Mouse (Mus musculus): ENCODE measurements around the gene Skap1. TPM values are rescaled to one million over a fixed set of nuclear protein-coding genes. Genes with fewer than 3 reads are reported as not detected.

Skap1 gene
- 1 to 10 TPM; 1.2 to 1.3 TPM for total RNA-seq (2021)

- no peak for DNase-seq (ENCODE audit: extremely low spot score in 1 of 2, low spot score in 1 of 2)
These were observed at the start of gene Skap1 for GRCm38 (mm10) chr11:96463986-96464715. Gene Skap1, plus strand, starts transcription at chr11:96464593.

GRCm38 (mm10) chr11:96421074-96421473, 43.3 kb upstream of the Skap1 start:
- DNase-seq (ENCODE audit: extremely low spot score in 1 of 2, low spot score in 1 of 2) = no peak

DNA sequence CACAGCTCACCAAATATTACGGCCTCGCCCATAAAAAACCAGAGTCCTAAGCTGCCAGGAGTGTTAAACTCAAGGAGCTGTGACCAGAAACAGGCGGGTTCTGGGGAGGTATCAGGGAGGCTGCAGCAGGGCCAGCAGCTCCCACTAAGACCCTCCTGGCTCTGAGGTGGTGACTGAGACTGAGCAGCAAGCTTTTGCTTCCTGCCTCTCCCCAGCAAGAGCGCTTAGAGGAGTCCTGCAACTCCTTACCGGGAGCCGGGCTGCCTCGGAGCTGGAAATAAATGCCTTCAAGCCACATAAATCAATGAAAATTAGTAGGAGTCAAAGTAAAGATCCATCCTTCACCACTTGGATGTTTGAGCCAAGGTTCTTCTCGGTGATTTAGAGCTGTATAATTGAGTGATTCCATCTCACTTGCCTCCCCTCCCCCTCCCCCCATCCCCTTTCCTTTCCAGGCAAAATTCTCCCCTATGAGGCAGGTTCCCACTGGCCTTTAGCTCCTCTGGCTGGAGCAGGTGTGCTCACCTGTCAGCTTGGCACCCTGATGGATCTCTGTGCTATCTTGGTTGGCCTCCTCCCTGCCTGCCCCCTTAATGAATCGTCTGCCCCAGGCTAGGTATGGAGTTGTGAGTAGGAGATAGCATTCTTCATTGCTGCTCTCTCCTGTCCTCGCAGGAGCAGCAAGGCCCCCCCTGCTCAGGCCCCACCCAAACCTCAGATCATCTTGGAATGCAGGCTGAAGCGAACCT, 42.7 kb upstream of the Skap1 start:
- no peak for DNase-seq (ENCODE audit: extremely low spot score in 1 of 2, low spot score in 1 of 2)

GRCm38 (mm10) chr11:96425193-96425592, 39.2 kb upstream of the Skap1 start:
- no peak for DNase-seq (ENCODE audit: extremely low spot score in 1 of 2, low spot score in 1 of 2)

DNA sequence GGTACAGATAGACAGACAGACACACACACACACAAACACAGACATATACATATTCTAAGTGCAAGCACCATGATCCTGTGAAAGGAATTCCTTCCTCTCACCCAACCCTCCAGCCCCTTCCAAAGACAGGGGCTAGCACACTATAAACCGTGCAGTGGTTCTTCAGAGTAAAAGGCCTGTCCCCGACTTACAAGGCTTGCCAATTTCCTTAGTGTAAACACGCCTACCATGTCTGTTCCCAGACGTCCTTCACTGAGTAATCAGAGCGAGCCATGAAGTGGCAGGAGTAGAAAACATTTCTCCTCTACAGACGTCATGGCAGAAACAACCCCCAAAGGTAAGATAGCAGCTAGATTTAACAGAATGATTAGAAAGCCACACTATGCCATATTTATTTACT, 38.2 kb upstream of the Skap1 start:
- DNase-seq (ENCODE audit: extremely low spot score in 1 of 2, low spot score in 1 of 2) = no peak

DNA sequence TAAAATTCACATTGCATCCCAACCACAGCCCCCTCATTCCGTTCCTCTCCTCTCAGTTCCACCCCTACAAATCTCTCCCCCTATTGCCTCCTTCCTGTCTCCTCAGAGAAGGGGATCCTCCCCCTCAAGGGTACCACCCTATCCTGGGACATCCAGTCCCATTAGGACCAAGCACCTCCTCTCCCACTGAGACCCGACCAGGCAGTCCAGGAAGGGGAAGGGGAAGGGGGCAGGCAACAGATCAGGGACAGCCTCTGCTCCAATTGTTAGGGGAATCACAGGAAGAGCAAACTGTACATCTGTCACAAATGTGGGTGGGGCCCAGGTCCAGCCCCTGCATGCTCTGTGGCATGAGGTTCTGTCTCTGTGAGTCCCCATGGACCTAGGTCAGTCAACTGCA, 37.6 kb upstream of the Skap1 start:
- no peak for DNase-seq (ENCODE audit: extremely low spot score in 1 of 2, low spot score in 1 of 2)

DNA sequence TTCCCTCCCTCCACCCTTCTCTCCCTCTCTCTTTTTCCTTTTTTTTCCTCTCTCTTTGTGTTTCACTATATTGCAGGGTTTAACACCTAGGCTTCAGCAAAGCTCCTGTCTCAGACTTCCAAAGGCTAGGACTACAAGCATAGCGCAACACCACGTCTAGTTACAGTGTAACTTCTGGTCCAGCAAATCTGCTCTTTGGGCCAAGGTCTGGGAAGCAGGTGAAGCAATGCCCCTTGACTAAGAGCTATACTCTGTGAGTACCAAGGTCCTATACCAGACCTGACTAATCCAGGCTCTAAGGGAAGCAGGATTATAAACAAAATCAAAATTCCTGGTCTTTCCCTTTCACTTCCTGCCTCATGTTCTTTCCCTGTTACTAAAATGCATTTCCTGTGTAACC, 35.3 kb upstream of the Skap1 start:
- no peak for DNase-seq (ENCODE audit: extremely low spot score in 1 of 2, low spot score in 1 of 2)

GRCm38 (mm10) chr11:96429891-96430290, 34.5 kb upstream of the Skap1 start:
- no peak for DNase-seq (ENCODE audit: extremely low spot score in 1 of 2, low spot score in 1 of 2)

- DNase-seq (ENCODE audit: extremely low spot score in 1 of 2, low spot score in 1 of 2) = no peak
These were observed 32.5 kb upstream of the Skap1 start for GRCm38 (mm10) chr11:96431871-96432270.

GRCm38 (mm10) chr11:96434888-96435287, 29.5 kb upstream of the Skap1 start:
- no peak for DNase-seq (ENCODE audit: extremely low spot score in 1 of 2, low spot score in 1 of 2)

- no peak for DNase-seq (ENCODE audit: extremely low spot score in 1 of 2, low spot score in 1 of 2)
These were observed 27.9 kb upstream of the Skap1 start for GRCm38 (mm10) chr11:96436525-96436924.

GRCm38 (mm10) chr11:96438787-96439186, 25.6 kb upstream of the Skap1 start:
- peak; percentile 19 to 61 for DNase-seq (ENCODE audit: extremely low spot score in 1 of 2, low spot score in 1 of 2)

GRCm38 (mm10) chr11:96441546-96442185, 22.7 kb upstream of the Skap1 start:
- no peak for DNase-seq (ENCODE audit: extremely low spot score in 1 of 2, low spot score in 1 of 2)

DNA sequence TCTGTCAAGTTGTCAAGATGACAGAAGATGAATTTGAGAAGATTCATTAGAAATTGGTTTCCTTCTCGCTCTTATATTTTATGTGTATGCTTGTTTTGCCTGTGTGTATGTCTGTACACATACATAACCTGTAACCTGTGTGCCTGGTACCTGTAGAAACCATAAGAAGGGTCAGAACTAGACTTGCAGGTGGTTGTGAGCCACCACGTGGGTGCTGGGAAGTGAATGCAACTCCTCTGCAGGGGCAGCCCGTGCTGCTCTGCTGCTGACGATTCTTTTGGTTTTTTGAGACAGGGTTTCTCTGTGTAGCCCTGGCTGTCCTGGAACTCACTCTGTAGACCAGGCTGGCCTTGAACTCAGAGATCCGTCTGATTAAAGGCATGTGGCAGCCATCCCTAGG, 21.9 kb upstream of the Skap1 start:
- no peak for DNase-seq (ENCODE audit: extremely low spot score in 1 of 2, low spot score in 1 of 2)

GRCm38 (mm10) chr11:96447931-96448330, 16.5 kb upstream of the Skap1 start:
- no peak for DNase-seq (ENCODE audit: extremely low spot score in 1 of 2, low spot score in 1 of 2)

- no peak for DNase-seq (ENCODE audit: extremely low spot score in 1 of 2, low spot score in 1 of 2)
These were observed 9.3 kb upstream of the Skap1 start for GRCm38 (mm10) chr11:96455111-96455510.

DNA sequence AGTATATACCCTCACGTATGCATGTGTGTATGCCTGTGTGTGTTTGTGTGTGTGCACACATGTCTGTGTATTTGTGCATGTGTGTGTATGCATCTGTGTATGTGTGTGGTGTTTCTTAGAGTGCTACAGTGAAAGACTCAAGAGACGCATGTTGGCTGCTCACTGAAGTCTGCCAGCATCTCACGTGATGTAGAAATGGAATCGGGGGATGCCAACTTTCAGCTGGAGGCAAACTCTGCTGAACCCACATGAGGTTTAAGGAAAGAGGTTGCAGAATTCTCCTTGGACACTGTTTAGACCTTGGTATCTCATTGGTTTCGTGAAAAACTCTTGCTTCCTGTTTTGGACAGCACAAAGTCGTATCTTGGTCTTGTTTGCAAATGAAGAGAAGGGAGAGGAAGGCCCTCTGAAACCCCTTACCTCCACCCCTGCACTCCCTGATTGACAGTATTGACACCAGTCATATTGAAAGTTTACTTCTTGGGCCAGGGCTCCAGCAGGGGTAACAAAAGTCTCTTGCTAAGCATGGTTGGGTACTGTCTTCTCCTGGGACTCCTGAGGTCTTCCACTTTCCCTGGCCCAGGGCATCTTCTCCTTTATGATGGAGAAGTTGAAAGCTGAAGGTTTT, 8.6 kb upstream of the Skap1 start:
- DNase-seq (ENCODE audit: extremely low spot score in 1 of 2, low spot score in 1 of 2) = no peak

DNA sequence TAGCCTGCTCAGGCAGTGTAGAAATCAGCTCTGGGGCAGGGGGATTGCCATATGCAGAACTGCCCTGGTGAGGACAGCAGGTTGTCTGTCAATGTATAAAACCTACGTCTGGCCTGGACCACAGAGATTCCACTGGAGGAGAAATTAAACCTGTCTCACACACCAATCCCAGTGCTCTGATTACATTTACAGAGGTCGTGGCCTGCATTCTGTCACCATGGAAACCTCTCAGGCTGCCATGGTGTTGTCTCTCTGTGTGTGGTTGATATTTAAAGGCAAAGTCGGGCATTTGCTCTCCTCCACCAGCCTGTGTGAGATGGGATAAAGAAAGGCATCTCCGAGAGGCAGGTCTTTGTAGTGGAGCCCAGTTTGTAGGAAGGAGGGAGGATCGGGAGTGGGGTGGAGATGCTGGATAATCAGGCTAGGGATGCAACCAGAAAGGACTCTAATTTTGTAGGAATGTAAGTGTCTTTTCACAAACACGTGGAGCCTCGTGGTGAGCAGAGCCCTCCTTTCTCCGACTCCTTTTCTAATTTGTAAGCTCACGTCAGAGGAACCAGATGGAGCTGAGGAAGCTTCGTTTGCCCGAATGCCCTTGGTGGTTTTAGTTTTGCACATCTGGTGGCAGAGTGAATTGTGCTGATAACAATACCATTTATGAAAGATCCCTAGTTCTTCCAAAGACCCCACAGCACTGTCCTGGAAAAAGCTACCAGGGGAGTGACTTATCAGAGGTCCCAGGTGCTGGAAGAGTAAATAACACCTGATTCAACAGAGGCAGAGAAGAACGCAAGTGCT, 7.7 kb upstream of the Skap1 start:
- DNase-seq (ENCODE audit: extremely low spot score in 1 of 2, low spot score in 1 of 2) = no peak

DNA sequence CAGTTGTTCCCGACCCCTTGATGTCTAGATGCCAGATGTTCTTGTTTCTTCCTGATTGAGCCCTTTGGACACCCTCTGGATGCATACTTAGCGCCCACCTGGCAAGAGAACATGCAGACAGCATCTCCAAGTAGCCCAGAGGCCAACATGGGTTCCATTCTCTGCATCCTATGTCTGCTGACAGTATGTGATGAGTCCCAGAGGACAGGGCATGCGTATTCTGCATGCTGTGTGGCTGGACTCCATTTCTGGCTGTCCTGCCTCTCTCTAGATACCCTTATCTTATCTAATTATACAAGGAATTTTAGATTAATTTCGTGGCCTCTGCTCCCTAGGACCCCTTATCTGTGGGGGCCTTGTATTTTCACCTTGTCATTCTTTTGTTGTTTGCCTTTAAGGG, 2.6 kb upstream of the Skap1 start:
- DNase-seq (ENCODE audit: extremely low spot score in 1 of 2, low spot score in 1 of 2) = no peak

DNA sequence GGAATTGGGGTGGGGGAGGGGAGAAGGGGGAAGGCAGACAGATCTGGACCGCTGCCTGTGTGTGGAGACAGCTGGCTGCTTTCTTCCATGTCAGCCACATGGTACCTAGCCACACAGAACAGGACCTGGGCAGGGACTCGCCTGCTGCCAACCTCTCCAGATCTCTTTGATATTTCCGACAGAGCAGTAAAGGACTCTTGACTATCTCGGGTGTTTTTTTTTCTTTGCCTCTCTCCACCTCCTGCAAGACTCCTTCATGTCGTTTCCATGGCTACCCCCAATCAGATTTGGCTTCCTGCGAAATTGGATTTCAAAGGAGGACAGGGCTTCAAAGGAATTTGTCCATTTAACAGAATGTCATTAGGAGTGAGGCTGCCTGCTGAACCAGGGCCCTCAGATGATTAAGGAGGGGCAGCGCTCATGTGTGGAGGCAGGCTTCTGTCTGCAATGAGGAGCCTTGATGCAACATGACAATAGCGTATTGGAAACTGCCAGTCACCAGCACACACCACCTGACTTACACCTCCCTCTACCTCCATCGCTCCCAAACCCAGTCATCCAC, 2.1 kb upstream of the Skap1 start:
- no peak for DNase-seq (ENCODE audit: extremely low spot score in 1 of 2, low spot score in 1 of 2)

Data from layer of hippocampus, postnatal 25 days (tissue).